Mouse (Mus musculus): ENCODE data around the gene Cd207. TPM values are rescaled to one million over a fixed set of nuclear protein-coding genes. Genes with fewer than 3 reads are reported as not detected.

Gene Cd207
- polyA plus RNA-seq, 1 experiment, result 6.0 TPM

GRCm38 (mm10) chr6:83699971-83700370, 22.3 kb upstream of the Cd207 start:
- H3K27ac ChIP-seq (ENCODE audit: control insufficient read depth, insufficient read depth, low read length), result no peak overlapping the region
- H3K4me3 ChIP-seq (ENCODE audit: control insufficient read depth, insufficient read depth, low read length), result no peak overlapping the region
- 11% methylated on average over 5 of the region's 5 CpGs for WGBS
- DNase-seq, result no peak
- H3K36me3 ChIP-seq (ENCODE audit: control insufficient read depth, insufficient read depth, low read length), result no peaks in the 10 kb centered on the region
- no peaks in the 10 kb centered on the region for H3K4me1 ChIP-seq (replicated peaks; ENCODE audit: control insufficient read depth, insufficient read depth, low read length)
- H3K27me3 ChIP-seq (ENCODE audit: control insufficient read depth, insufficient read depth, low read length), result peaks cover 42% of the 10 kb centered on the region
- TF ChIP-seq CTCF (IDR thresholded peaks at IDR 0.05; ENCODE audit: borderline replicate concordance, control insufficient read depth, extremely low read depth, insufficient read depth, low read length, poor library complexity), result no peak
- no peak for TF ChIP-seq POLR2A (IDR thresholded peaks at IDR 0.05; ENCODE audit: control insufficient read depth, extremely low read depth, insufficient read depth, low read length, poor library complexity)

- Histone ChIP-seq H3K27me3 (ENCODE audit: control insufficient read depth, insufficient read depth, low read length) (peaks cover 38% of the 10 kb centered on the region), H3K27ac (ENCODE audit: control insufficient read depth, insufficient read depth, low read length) (no peak overlapping the region), H3K4me1 (replicated peaks; ENCODE audit: control insufficient read depth, insufficient read depth, low read length) (no peaks in the 10 kb centered on the region), H3K36me3 (ENCODE audit: control insufficient read depth, insufficient read depth, low read length) (no peaks in the 10 kb centered on the region), H3K4me3 (ENCODE audit: control insufficient read depth, insufficient read depth, low read length) (no peak overlapping the region)
- no peak for DNase-seq
- no peak for TF ChIP-seq CTCF (IDR thresholded peaks at IDR 0.05; ENCODE audit: borderline replicate concordance, control insufficient read depth, extremely low read depth, insufficient read depth, low read length, poor library complexity)
- TF ChIP-seq POLR2A (IDR thresholded peaks at IDR 0.05; ENCODE audit: control insufficient read depth, extremely low read depth, insufficient read depth, low read length, poor library complexity), result no peak
- 13% methylated on average over 8 of the region's 8 CpGs for WGBS
Measured at GRCm38 (mm10) chr6:83697932-83698331, 20.3 kb upstream of the Cd207 start.

- WGBS, result 3% methylated on average over 7 of the region's 7 CpGs
- Histone ChIP-seq H3K36me3 (ENCODE audit: control insufficient read depth, insufficient read depth, low read length) (no peaks in the 10 kb centered on the region), H3K4me3 (ENCODE audit: control insufficient read depth, insufficient read depth, low read length) (no peak overlapping the region), H3K27ac (ENCODE audit: control insufficient read depth, insufficient read depth, low read length) (no peak overlapping the region), H3K27me3 (ENCODE audit: control insufficient read depth, insufficient read depth, low read length) (peaks cover 35% of the 10 kb centered on the region), H3K4me1 (replicated peaks; ENCODE audit: control insufficient read depth, insufficient read depth, low read length) (no peaks in the 10 kb centered on the region)
- no peak for DNase-seq
- no peak for TF ChIP-seq CTCF (IDR thresholded peaks at IDR 0.05; ENCODE audit: borderline replicate concordance, control insufficient read depth, extremely low read depth, insufficient read depth, low read length, poor library complexity)
- TF ChIP-seq POLR2A (IDR thresholded peaks at IDR 0.05; ENCODE audit: control insufficient read depth, extremely low read depth, insufficient read depth, low read length, poor library complexity), result no peak
Measured at GRCm38 (mm10) chr6:83696684-83697083, 19.0 kb upstream of the Cd207 start.

- 17% methylated on average over 3 of the region's 3 CpGs for WGBS
- Histone ChIP-seq H3K4me1 (replicated peaks; ENCODE audit: control insufficient read depth, insufficient read depth, low read length) (no peaks in the 10 kb centered on the region), H3K27me3 (ENCODE audit: control insufficient read depth, insufficient read depth, low read length) (peaks cover 31% of the 10 kb centered on the region), H3K4me3 (ENCODE audit: control insufficient read depth, insufficient read depth, low read length) (no peak overlapping the region), H3K27ac (ENCODE audit: control insufficient read depth, insufficient read depth, low read length) (no peak overlapping the region), H3K36me3 (ENCODE audit: control insufficient read depth, insufficient read depth, low read length) (no peaks in the 10 kb centered on the region)
- TF ChIP-seq CTCF (IDR thresholded peaks at IDR 0.05; ENCODE audit: borderline replicate concordance, control insufficient read depth, extremely low read depth, insufficient read depth, low read length, poor library complexity) (no peak), POLR2A (IDR thresholded peaks at IDR 0.05; ENCODE audit: control insufficient read depth, extremely low read depth, insufficient read depth, low read length, poor library complexity) (no peak)
- no peak for DNase-seq
Measured at GRCm38 (mm10) chr6:83695731-83696130, 18.1 kb upstream of the Cd207 start.

- TF ChIP-seq CTCF (IDR thresholded peaks at IDR 0.05; ENCODE audit: borderline replicate concordance, control insufficient read depth, extremely low read depth, insufficient read depth, low read length, poor library complexity), result no peak
- no peak for TF ChIP-seq POLR2A (IDR thresholded peaks at IDR 0.05; ENCODE audit: control insufficient read depth, extremely low read depth, insufficient read depth, low read length, poor library complexity)
- DNase-seq, result peak; percentile 56
- Histone ChIP-seq H3K4me3 (ENCODE audit: control insufficient read depth, insufficient read depth, low read length) (no peak overlapping the region), H3K36me3 (ENCODE audit: control insufficient read depth, insufficient read depth, low read length) (no peaks in the 10 kb centered on the region), H3K27me3 (ENCODE audit: control insufficient read depth, insufficient read depth, low read length) (peaks cover 31% of the 10 kb centered on the region), H3K27ac (ENCODE audit: control insufficient read depth, insufficient read depth, low read length) (no peak overlapping the region), H3K4me1 (replicated peaks; ENCODE audit: control insufficient read depth, insufficient read depth, low read length) (no peaks in the 10 kb centered on the region)
- WGBS, result 1% methylated on average over 9 of the region's 9 CpGs
Measured at GRCm38 (mm10) chr6:83693835-83694234, 16.2 kb upstream of the Cd207 start.

- no peak overlapping the region for H3K4me3 ChIP-seq (ENCODE audit: control insufficient read depth, insufficient read depth, low read length)
- no peaks in the 10 kb centered on the region for H3K4me1 ChIP-seq (replicated peaks; ENCODE audit: control insufficient read depth, insufficient read depth, low read length)
- H3K36me3 ChIP-seq (ENCODE audit: control insufficient read depth, insufficient read depth, low read length), result no peaks in the 10 kb centered on the region
- no peak overlapping the region for H3K27ac ChIP-seq (ENCODE audit: control insufficient read depth, insufficient read depth, low read length)
- TF ChIP-seq CTCF (IDR thresholded peaks at IDR 0.05; ENCODE audit: borderline replicate concordance, control insufficient read depth, extremely low read depth, insufficient read depth, low read length, poor library complexity) (no peak), POLR2A (IDR thresholded peaks at IDR 0.05; ENCODE audit: control insufficient read depth, extremely low read depth, insufficient read depth, low read length, poor library complexity) (no peak)
- DNase-seq, result no peak
- 10% methylated on average over 12 of the region's 12 CpGs for WGBS
- H3K27me3 ChIP-seq (ENCODE audit: control insufficient read depth, insufficient read depth, low read length), result peaks cover 27% of the 10 kb centered on the region
Measured at GRCm38 (mm10) chr6:83692962-83693361, 15.3 kb upstream of the Cd207 start.

- peaks cover 18% of the 10 kb centered on the region; the same call in 1 of the 2 replicates for H3K27me3 ChIP-seq (ENCODE audit: control insufficient read depth, insufficient read depth, low read length)
- H3K4me1 ChIP-seq (replicated peaks; ENCODE audit: control insufficient read depth, insufficient read depth, low read length), result no peaks in the 10 kb centered on the region
- H3K27ac ChIP-seq (ENCODE audit: control insufficient read depth, insufficient read depth, low read length), result no peak overlapping the region
- 47% methylated on average over 2 of the region's 2 CpGs for WGBS
- H3K4me3 ChIP-seq (ENCODE audit: control insufficient read depth, insufficient read depth, low read length), result no peak overlapping the region
- no peak for DNase-seq
- TF ChIP-seq POLR2A (IDR thresholded peaks at IDR 0.05; ENCODE audit: control insufficient read depth, extremely low read depth, insufficient read depth, low read length, poor library complexity) (no peak), CTCF (IDR thresholded peaks at IDR 0.05; ENCODE audit: borderline replicate concordance, control insufficient read depth, extremely low read depth, insufficient read depth, low read length, poor library complexity) (no peak)
- no peaks in the 10 kb centered on the region for H3K36me3 ChIP-seq (ENCODE audit: control insufficient read depth, insufficient read depth, low read length)
Measured at GRCm38 (mm10) chr6:83690936-83691335, 13.3 kb upstream of the Cd207 start.

Measured in thymus, adult 2 months (tissue).